Mouse (Mus musculus) lung, embryonic 15.5 days (tissue): Measurements from ENCODE around the gene S100b. TPM values are rescaled to one million over a fixed set of nuclear protein-coding genes. Genes with fewer than 3 reads are reported as not detected.

Source experiments
- ATAC-seq: fragments of 200-750 bp; cut with Nextera tagmentation; 2 replicates; pipeline ENCODE4 v1.8.0; 2017; ENCODE audit warnings: moderate number of reproducible peaks, borderline replicate concordance; ENCODE audit not compliant: low FRiP score, low TSS enrichment; ENCODE audit errors: extremely low read depth
- H3K27ac ChIP-seq: fragments of 300-500 bp; sonication (generic); 2 replicates; pipeline ENCODE4 v1.5.1; 2015; ENCODE audit warnings: moderate library complexity, mild to moderate bottlenecking, inconsistent platforms
- H3K27me3 ChIP-seq: fragments of 300-500 bp; sonication (generic); 2 replicates; pipeline ENCODE4 v1.6.1; 2015; ENCODE audit warnings: inconsistent platforms
- H3K36me3 ChIP-seq: fragments of 300-500 bp; sonication (generic); 2 replicates; pipeline ENCODE4 v1.6.1; 2015; ENCODE audit warnings: inconsistent platforms
- H3K4me1 ChIP-seq: fragments of 300-500 bp; sonication (generic); 2 replicates; pipeline ENCODE4 v1.6.1; 2015; ENCODE audit warnings: inconsistent platforms
- H3K4me2 ChIP-seq: fragments of 300-500 bp; sonication (generic); 2 replicates; pipeline ENCODE4 v1.6.1; 2015; ENCODE audit warnings: inconsistent platforms, mild to moderate bottlenecking, moderate library complexity
- H3K4me3 ChIP-seq: fragments of 300-500 bp; sonication (generic); 2 replicates; pipeline ENCODE4 v1.5.1; 2015; ENCODE audit warnings: mild to moderate bottlenecking, inconsistent platforms
- H3K9ac ChIP-seq: fragments of 300-500 bp; sonication (generic); 2 replicates; pipeline ENCODE4 v1.6.1; 2015; ENCODE audit warnings: inconsistent platforms
- H3K9me3 ChIP-seq: fragments of 300-500 bp; sonication (generic); 2 replicates; pipeline ENCODE4 v1.6.1; 2016; ENCODE audit warnings: inconsistent platforms
- WGBS: fragments of 180-500 bp; shearing (Covaris S2); methylation state at CpG from one replicate; pipeline ENCODE4 v1.1.7; 2015; 5-methylcytosine and 5-hydroxymethylcytosine counted together
- polyA plus RNA-seq: library from polyadenylated mRNA; unstranded; fragments of >200 nt; fragmentation: Nextera tagmentation; extraction: Ambion mirVana; gene quantifications from 2 replicates; pipeline ENCODE4 v1.2.1, GENCODE M21; 2015

S100b gene
- polyA plus RNA-seq, 1 experiment from 2014 or later = 0.67 TPM

DNA sequence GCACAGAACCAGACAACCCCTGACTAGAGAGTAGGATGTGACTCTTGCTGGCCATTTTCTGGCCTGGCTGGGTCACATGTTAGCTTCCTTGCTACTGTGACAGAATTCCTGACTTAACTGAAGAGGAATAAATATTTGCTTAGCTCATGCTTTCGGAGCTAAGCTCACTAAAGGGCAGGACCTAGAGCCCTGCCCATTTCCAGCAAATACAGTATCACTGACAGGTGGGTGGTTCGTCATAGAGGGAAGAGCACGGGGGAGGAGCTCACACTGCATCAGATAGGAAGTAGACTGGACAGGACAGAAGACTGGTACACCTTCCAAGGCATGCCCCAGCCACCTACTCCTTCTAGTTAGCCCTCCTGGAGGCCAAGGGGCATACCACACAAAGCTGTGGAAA, 7.8 kb downstream of the S100b start:
- Histone ChIP-seq H3K9ac (no peak overlapping the region), H3K9me3 (no peaks in the 10 kb centered on the region), H3K27me3 (no peaks in the 10 kb centered on the region), H3K4me1 (peaks cover 22% of the 10 kb centered on the region), H3K4me2 (no peak overlapping the region; the same call in 1 of the 2 replicates), H3K36me3 (peaks cover 13% of the 10 kb centered on the region), H3K27ac (no peak overlapping the region), H3K4me3 (no peak overlapping the region)
- peak; percentile 39; the same call in 1 of the 2 replicates for ATAC-seq
- 45% methylated on average over 3 of the region's 3 CpGs for WGBS

DNA sequence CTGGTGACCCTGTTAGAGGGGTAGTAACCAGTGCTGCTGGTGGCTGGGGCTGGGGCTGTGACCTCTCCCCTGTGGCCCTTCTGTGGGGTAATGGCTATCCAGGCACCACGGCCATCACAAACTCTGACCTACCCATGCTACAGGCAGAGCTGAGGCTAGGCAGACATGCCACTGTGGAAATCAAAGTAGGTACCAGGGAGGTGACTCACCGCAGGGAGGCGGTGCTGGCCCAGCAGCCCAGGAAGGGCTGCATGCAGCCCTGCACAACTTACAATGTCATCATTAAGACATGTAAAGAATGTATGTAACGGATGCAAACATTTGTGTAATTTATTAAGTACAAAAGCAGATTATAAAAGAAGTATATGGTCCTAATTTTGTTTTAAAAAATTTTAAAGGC, 8.8 kb downstream of the S100b start:
- H3K27ac ChIP-seq = no peak overlapping the region
- H3K4me3 ChIP-seq = no peak overlapping the region
- H3K4me1 ChIP-seq = peaks cover 22% of the 10 kb centered on the region
- no peak for ATAC-seq
- peaks cover 19% of the 10 kb centered on the region for H3K36me3 ChIP-seq
- WGBS = 54% methylated on average over 4 of the region's 4 CpGs
- H3K9me3 ChIP-seq = no peaks in the 10 kb centered on the region
- H3K9ac ChIP-seq = no peak overlapping the region
- no peak overlapping the region for H3K4me2 ChIP-seq
- H3K27me3 ChIP-seq = no peaks in the 10 kb centered on the region

DNA sequence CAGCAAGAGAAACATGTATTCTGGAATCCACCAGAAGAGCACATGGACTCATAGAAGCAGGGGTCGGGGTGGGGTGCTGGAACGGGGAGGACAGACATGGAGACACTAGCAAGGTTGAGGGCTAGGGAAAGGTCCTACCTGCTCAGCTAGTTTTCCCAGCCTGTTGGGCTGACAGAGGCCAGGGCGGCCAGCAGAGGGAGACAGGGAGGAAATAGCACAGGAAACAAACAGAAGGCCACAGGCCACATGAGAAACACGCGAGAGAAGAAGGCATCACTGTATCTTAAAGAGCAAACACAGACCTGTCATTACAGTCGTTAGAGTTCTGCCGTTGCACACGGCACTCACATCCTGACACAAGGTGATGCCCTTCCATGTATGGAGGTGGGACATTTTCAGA, 17.6 kb downstream of the S100b start:
- ATAC-seq = no peak
- H3K36me3 ChIP-seq = peaks cover 69% of the 10 kb centered on the region
- WGBS = 37% methylated on average over 8 of the region's 8 CpGs
- H3K27me3 ChIP-seq = no peaks in the 10 kb centered on the region
- no peaks in the 10 kb centered on the region for H3K4me1 ChIP-seq
- H3K4me2 ChIP-seq = no peak overlapping the region
- H3K4me3 ChIP-seq = no peak overlapping the region
- H3K9me3 ChIP-seq = no peaks in the 10 kb centered on the region
- no peak overlapping the region for H3K27ac ChIP-seq
- H3K9ac ChIP-seq = no peak overlapping the region

DNA sequence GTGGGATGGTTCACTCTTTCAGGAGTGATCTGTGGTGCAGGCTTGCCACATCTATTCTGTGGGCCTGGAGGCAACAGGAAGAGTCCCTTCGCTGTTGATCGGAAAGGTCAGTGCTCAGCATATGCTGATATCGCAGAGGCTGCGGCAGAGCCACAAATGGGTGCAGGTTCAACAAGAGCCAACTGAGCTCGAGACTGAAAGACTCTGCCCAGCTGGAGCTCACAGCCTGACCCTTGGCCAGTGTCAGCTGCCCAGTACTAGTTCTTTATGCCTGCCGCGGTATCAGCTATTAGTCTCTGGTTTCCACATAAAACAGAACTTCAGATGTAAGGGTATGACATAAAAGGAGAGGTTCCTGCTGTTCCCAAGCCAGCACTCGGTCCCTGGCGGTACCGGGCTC, 21.6 kb downstream of the S100b start:
- WGBS = 80% methylated on average over 10 of the region's 10 CpGs
- Histone ChIP-seq H3K4me3 (no peak overlapping the region), H3K36me3 (peaks cover 64% of the 10 kb centered on the region), H3K4me2 (no peak overlapping the region), H3K27ac (no peak overlapping the region), H3K4me1 (no peaks in the 10 kb centered on the region), H3K9me3 (no peaks in the 10 kb centered on the region), H3K27me3 (no peaks in the 10 kb centered on the region), H3K9ac (no peak overlapping the region)
- ATAC-seq = no peak

DNA sequence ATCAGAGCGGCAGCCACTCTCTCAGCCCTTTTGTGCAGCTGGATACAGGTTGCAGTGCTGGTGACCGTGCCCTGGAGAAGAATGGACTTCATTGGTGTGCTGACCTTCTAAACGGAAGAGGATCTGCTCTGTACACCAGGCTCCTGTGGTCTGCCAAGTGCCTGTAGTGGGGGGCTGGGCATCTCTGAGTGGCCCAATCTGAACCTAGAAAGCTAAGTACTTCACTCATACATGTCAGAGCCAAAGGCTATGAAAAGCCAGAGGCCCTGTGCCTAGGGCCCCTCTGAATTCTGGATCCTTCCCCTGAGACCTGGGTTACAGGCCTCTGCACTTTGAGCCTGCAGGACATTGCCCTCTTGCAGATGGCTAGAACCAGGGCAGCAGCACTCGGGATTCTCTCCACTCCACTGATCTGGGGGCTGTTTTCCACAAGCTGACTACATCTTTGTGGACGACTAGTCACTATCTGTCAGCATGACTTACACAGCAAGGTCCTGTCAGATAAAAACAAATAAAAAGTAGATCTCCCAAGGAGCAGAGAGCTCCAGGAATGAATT, 25.0 kb downstream of the S100b start:
- Histone ChIP-seq H3K9ac (no peak overlapping the region), H3K9me3 (no peaks in the 10 kb centered on the region), H3K4me3 (no peak overlapping the region), H3K27ac (no peak overlapping the region), H3K4me2 (no peak overlapping the region), H3K27me3 (no peaks in the 10 kb centered on the region), H3K36me3 (peaks cover 55% of the 10 kb centered on the region), H3K4me1 (no peaks in the 10 kb centered on the region)
- 62% methylated on average over 5 of the region's 5 CpGs for WGBS
- ATAC-seq = no peak

DNA sequence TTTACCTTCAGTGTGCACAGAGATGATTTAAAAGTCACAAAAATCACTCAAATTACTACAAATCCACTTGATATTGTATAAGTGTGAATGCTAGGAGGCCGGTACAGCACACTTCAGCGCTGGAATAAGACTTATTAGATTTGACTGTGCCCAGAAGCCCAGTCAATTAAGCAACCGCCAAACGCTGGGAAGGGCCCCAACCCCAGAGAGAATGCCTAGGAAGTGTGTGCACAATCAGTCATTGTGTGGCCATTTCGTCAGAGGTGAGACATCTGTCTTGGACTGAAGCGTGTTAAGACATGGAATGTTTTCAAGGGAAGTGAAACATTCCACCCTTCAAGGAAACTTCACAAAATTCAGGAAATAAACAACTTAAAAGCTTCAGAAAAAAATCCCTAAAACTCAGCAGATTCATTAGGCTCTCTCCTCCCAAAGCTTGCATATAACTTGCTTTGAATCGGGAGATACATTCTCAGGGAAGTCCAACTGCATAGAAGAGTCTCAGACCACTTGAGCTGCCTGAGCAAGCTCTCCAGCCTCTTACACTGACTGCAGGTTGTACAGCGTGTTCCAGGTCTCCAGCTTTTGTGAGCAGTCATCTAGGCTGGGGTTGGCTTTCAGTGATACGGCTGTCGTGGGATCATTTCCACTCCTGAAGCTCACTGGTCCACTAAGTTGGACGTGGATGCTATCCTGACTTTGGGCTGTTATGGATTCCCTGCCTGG, 34.8 kb downstream of the S100b start:
- Histone ChIP-seq H3K27ac (no peak overlapping the region), H3K4me3 (no peak overlapping the region), H3K4me2 (no peak overlapping the region), H3K4me1 (no peaks in the 10 kb centered on the region), H3K36me3 (peaks cover 59% of the 10 kb centered on the region), H3K27me3 (no peaks in the 10 kb centered on the region), H3K9ac (no peak overlapping the region), H3K9me3 (no peaks in the 10 kb centered on the region)
- ATAC-seq = no peak
- whole genome bisulfite sequencing = 54% methylated on average over 11 of the region's 11 CpGs

DNA sequence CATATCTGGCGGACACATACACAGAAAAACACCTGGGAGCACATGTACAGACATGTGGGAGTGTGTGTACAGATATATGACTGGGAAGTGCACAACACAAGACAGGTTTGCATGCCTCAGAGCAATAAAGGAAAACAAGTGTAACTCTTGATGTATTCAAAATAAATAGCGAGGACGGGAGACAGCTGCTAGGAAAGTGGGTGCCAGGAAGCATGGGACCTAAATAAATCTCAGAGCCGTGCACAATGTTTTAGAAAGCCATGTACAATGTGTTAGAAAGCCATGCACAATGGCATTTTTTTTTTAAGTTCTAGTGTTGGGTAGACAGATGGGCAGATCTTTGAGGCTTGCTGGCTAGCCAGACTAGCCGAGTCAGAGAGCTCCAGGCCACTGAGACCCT, 35.4 kb downstream of the S100b start:
- H3K4me1 ChIP-seq = no peaks in the 10 kb centered on the region
- ATAC-seq = no peak
- no peaks in the 10 kb centered on the region for H3K27me3 ChIP-seq
- no peaks in the 10 kb centered on the region for H3K9me3 ChIP-seq
- peaks cover 56% of the 10 kb centered on the region for H3K36me3 ChIP-seq
- H3K9ac ChIP-seq = no peak overlapping the region
- H3K4me2 ChIP-seq = no peak overlapping the region
- 78% methylated on average over 5 of the region's 5 CpGs for WGBS
- no peak overlapping the region for H3K27ac ChIP-seq
- H3K4me3 ChIP-seq = no peak overlapping the region

DNA sequence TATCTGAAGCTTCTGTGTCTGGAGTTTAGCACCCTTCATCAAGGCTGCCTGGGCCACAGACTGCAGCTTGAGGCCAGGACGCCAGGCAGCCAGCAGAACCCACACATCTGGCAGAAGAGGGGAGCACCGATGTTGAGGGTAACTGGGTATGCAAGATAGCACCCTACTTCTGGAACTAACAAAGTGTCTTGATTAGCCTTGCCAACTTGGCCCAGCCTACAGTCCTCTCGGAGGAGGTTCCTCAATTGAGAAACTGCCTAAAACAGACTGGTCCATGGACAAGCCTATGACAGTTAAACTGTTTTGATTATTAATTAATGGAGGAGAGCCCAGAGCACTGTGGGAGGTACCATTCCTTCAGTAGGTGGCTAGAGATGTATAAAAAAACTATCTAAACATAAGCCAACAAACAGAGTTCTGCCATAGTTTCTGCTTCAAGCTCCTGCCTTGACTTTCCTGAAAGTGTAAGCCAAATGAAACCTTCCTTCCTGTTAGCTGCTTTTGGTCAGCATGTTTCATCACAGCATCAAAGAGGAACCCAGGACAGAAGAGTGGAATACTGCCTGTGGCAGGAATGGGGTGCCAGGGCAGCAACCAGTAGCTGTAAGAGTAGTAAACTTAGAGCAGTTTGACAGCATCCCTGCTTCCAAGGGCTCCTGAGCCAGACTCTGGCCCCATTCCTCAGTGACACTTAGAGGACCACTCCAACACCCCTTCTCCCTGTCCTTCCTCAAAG, 36.5 kb downstream of the S100b start:
- Histone ChIP-seq H3K9me3 (no peaks in the 10 kb centered on the region), H3K9ac (no peak overlapping the region), H3K4me2 (no peak overlapping the region), H3K27ac (no peak overlapping the region), H3K36me3 (peaks cover 61% of the 10 kb centered on the region), H3K27me3 (no peaks in the 10 kb centered on the region), H3K4me1 (no peaks in the 10 kb centered on the region), H3K4me3 (no peak overlapping the region)
- WGBS = 83% methylated on average over 3 of the region's 3 CpGs
- no peak for ATAC-seq

DNA sequence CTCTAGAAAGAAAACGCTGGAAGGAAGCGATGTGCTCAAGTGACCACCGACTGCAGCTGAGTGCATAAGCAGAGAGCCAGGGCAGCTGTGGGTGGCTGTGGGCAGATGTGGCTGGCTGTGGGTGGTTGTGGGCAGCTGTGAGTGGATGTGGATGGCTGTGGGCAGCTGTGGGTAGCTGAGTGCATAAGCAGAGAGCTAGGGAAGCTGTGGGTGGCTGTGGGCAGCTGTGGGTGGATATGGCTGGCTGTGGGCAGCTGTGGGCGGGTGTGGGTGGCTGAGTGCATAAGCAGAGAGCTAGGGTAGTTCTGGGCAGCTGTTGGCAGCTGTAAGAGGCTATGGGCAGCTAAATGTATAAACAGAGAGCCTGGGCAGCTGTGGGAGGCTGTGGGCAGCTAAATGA, 39.6 kb downstream of the S100b start:
- Histone ChIP-seq H3K4me1 (no peaks in the 10 kb centered on the region), H3K9me3 (no peaks in the 10 kb centered on the region), H3K4me3 (no peak overlapping the region), H3K9ac (no peak overlapping the region), H3K36me3 (peaks cover 70% of the 10 kb centered on the region), H3K27ac (no peak overlapping the region), H3K4me2 (no peak overlapping the region), H3K27me3 (no peaks in the 10 kb centered on the region)
- no peak for ATAC-seq
- WGBS = 91% methylated on average over 4 of the region's 4 CpGs

DNA sequence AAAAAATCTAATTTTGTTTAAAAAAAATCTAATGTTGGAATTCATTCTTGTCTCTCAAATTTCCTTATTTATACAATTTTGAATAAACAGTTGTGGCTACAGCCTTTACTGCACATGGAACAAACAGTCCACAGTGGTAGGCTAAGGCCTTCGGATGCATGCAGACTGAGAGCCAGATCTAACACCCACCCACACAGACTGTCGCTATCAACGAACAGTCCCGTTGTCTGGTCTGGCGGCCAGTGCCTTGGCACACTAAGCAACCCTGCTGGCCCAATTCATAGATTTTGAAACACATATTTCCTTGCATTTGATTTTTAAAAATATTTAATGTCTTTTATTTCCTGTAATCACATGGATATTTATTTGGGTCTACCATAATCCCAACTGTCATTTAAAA, 46.5 kb downstream of the S100b start:
- H3K9me3 ChIP-seq = no peaks in the 10 kb centered on the region
- 61% methylated on average over 5 of the region's 5 CpGs for WGBS
- peaks cover 49% of the 10 kb centered on the region for H3K36me3 ChIP-seq
- ATAC-seq = peak; percentile 66; the same call in 1 of the 2 replicates
- no peak overlapping the region for H3K4me2 ChIP-seq
- H3K27ac ChIP-seq = no peak overlapping the region
- H3K4me1 ChIP-seq = no peaks in the 10 kb centered on the region
- H3K4me3 ChIP-seq = no peak overlapping the region
- no peaks in the 10 kb centered on the region for H3K27me3 ChIP-seq
- H3K9ac ChIP-seq = no peak overlapping the region

DNA sequence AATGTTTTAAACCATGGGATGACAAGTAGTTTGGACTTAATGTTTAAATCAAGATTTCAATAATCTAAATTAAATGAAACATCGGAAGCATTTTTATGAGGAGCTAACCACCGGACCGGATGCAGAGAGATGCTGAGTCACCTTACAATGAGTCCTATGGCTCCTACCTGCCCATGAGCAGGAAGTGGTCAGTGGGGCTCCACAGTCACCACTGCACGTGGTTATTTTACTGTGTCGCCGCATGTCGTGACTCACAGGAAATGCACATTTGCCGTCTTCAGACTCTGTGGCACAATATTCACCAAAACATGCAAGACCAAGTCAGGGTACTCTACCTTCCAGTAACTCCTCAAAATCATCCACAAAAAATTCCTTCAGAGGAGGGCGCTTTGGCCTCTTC, 53.1 kb downstream of the S100b start:
- ATAC-seq = no peak
- Histone ChIP-seq H3K9ac (no peak overlapping the region), H3K27ac (no peak overlapping the region), H3K9me3 (no peaks in the 10 kb centered on the region), H3K36me3 (peaks cover 29% of the 10 kb centered on the region), H3K4me2 (no peak overlapping the region), H3K4me1 (no peaks in the 10 kb centered on the region), H3K27me3 (no peaks in the 10 kb centered on the region), H3K4me3 (no peak overlapping the region)
- 84% methylated on average over 9 of the region's 9 CpGs for WGBS
